Mouse (Mus musculus): ENCODE data around the gene Catsperg1. TPM values are rescaled to one million over a fixed set of nuclear protein-coding genes. Genes with fewer than 3 reads are reported as not detected.
"Not testable (repeated sequence)": the region's sequence is repeated elsewhere in the genome, so short reads cannot be mapped to it uniquely, and the experiment has no call there.

Catsperg1 gene
- polyA plus RNA-seq, 1 experiment from 2014 or later: 0.41 TPM

DNA sequence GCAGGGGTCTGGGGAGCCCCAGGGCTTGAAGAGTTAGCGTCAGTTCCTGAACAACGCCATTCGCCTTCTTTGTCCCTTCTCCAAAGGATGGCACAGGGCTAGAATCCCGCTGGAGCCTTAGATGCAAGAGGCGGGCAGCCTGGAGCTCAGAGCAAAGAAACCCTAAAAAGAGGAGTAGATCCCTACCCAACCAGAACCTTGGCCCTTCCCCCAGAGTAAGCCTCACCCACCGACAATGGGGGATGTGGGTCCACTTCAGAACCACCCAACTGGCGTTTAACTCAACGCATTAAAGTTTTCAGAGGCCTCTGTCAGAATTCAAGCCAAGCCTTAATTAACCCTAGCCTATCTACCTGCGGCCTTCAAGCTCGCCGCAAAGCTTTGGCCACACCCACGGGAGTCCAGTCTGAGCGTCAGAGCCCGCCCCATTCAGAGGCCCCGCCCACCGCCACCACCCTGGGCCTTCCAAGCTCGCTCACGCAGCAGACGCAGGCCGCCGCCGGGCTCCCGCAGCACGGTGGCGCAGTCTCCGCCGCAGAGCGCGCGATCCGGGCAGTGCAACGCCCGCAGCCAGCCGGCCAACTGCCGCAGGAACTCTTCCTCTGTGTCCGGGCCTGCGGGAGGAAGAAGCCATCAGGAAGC, 58.5 kb downstream of the Catsperg1 start:
- H3K4me1 ChIP-seq (ENCODE audit: control insufficient read depth, insufficient read depth, low read length): 0 out of 2 replicates have a peak, but pooled peaks cover 4% of the 10 kb centered on the region
- peak overlapping the region; percentile 69 for H3K4me3 ChIP-seq (replicated peaks; ENCODE audit: low read length)
- no peaks in the 10 kb centered on the region for H3K36me3 ChIP-seq (ENCODE audit: control insufficient read depth, insufficient read depth, low read length)
- H3K9me3 ChIP-seq (replicated peaks; ENCODE audit: control insufficient read depth, low read length): no peaks in the 10 kb centered on the region
- H3K4me2 ChIP-seq (ENCODE audit: low read depth, low read length): peak overlapping the region; percentile 74
- 7% methylated on average over 37 of the region's 37 CpGs for WGBS
- H3K27ac ChIP-seq (ENCODE audit: low read length): peak overlapping the region; percentile 84
- no peaks in the 10 kb centered on the region for H3K27me3 ChIP-seq (ENCODE audit: control insufficient read depth, insufficient read depth, low read length)
- peak overlapping the region; percentile 76 for H3K9ac ChIP-seq (ENCODE audit: low read length)
- peak; percentile 90 for ATAC-seq (ENCODE audit: insufficient read depth, low FRiP score)

DNA sequence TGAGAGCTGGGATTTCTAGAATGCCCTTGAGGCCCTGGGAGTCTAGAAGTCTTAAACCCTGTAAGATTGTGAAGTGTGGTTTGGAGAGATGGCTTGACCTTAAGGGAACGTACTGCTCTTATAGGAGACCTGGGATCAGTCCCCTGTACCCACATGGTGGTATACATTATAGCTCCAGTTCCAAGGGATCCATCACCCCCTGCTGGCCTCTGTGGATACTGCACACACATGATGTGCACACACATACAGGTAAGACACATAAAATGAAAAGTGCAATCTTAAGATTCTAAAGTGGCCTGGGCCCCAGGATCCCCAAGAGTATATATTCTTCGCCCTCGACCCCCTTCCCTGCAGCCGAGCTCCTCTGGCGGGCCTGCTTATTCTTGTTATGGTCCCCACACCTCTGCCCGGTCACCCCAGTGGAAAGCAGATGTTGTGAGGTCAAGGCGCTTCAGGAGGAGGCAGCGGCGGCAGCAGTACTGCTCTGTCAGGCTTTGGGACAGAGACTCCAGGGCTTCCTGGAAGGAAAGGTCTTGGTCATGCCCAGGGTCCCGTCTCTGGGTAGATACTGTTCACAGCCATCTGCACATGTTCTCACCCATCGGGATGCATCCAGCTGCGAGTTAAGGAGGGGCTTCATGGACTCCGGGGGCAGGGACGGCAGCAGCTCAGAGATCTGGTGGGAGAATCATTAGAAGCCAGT, 59.7 kb downstream of the Catsperg1 start:
- Histone ChIP-seq H3K27ac (ENCODE audit: low read length) (no peak overlapping the region), H3K9me3 (replicated peaks; ENCODE audit: control insufficient read depth, low read length) (no peaks in the 10 kb centered on the region), H3K4me1 (ENCODE audit: control insufficient read depth, insufficient read depth, low read length) (0 out of 2 replicates have a peak, but pooled peaks cover 4% of the 10 kb centered on the region), H3K27me3 (ENCODE audit: control insufficient read depth, insufficient read depth, low read length) (no peaks in the 10 kb centered on the region), H3K4me3 (replicated peaks; ENCODE audit: low read length) (no peak overlapping the region), H3K9ac (ENCODE audit: low read length) (no peak overlapping the region), H3K4me2 (ENCODE audit: low read depth, low read length) (no peak overlapping the region), H3K36me3 (ENCODE audit: control insufficient read depth, insufficient read depth, low read length) (no peaks in the 10 kb centered on the region)
- WGBS: 96% methylated on average over 14 of the region's 14 CpGs
- ATAC-seq (ENCODE audit: insufficient read depth, low FRiP score): no peak

DNA sequence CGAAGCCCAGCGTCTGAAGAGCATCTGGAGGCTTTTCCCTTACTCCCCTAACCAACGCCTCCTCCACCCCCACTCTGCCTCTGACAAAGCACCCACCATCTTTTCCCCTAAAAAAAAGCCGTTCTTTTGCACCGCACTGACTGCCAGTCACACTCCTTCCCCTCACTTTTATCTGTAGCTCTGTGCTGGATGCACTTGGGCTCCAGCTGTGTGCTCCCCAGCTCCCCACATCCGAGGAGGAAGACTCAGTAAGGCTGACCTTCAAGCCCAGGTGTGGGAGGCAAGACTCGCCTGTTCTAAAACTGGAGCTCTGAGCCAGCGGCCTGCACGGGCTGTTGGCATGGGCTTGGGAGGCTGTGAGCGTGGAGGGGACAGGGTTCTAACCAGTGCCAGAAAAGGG, 62.3 kb downstream of the Catsperg1 start:
- 0 out of 2 replicates have a peak, but pooled peaks cover 4% of the 10 kb centered on the region for H3K4me1 ChIP-seq (ENCODE audit: control insufficient read depth, insufficient read depth, low read length)
- no peaks in the 10 kb centered on the region for H3K9me3 ChIP-seq (replicated peaks; ENCODE audit: control insufficient read depth, low read length)
- ATAC-seq (ENCODE audit: insufficient read depth, low FRiP score): no peak
- no peaks in the 10 kb centered on the region for H3K27me3 ChIP-seq (ENCODE audit: control insufficient read depth, insufficient read depth, low read length)
- no peak overlapping the region for H3K4me3 ChIP-seq (replicated peaks; ENCODE audit: low read length)
- H3K27ac ChIP-seq (ENCODE audit: low read length): no peak overlapping the region
- H3K4me2 ChIP-seq (ENCODE audit: low read depth, low read length): no peak overlapping the region
- H3K9ac ChIP-seq (ENCODE audit: low read length): no peak overlapping the region
- no peaks in the 10 kb centered on the region for H3K36me3 ChIP-seq (ENCODE audit: control insufficient read depth, insufficient read depth, low read length)
- WGBS: 65% methylated on average over 10 of the region's 10 CpGs

DNA sequence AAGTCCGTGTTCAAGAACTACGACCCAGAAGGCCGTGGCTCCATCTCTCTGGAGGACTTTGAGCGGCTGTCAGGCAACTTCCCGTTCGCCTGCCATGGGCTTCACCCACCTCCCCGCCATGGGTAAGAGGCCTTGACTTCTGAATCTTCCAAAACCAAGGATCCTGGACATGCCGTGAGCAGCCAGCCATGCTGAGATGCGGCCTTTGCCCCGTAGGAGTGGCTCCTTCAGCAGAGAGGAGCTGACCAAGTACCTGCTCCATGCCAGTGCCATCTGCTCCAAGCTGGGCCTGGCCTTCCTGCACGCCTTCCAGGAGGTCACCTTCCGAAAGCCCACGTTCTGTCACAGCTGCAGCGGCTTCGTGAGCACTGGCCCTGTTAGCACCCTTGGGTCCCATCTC, 65.1 kb downstream of the Catsperg1 start:
- no peaks in the 10 kb centered on the region for H3K36me3 ChIP-seq (ENCODE audit: control insufficient read depth, insufficient read depth, low read length)
- ATAC-seq (ENCODE audit: insufficient read depth, low FRiP score): no peak

DNA sequence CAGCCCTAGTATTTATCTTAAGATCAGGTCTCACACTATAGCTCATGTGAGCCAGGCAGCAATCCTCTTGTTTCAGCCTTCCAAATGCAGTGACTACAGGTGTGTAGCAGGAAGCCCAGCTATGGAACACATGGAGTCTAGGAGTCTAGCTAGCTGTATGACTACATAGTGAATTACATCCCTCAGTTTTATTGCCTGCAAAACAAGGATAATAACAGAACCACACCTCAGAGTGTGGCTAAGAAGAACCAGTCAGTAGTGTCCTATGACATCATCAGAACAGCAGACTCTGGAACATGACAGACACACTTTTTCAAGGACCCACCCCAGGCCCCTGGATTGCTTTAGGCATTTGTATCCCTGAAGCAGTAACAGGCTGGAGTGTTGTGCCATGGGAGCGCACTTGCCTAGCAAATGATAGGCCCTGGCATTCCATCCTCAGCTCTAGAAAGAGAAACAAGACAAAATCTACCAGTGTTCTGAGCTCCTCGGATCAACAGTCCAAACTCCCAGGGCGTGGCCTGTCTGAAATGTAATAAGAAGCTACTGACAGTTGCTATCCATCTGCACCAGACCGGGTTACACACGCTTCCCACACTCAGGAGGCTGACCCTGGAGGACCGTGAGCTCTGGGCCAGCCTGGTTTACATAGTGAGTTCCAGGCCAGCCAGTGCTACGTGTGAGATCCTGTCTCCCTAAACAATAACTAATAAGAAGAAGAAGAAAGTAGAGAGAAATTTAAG, 67.0 kb downstream of the Catsperg1 start:
- no peak for ATAC-seq (ENCODE audit: insufficient read depth, low FRiP score)
- 75% methylated on average over 7 of the region's 7 CpGs for WGBS
- Histone ChIP-seq H3K9me3 (replicated peaks; ENCODE audit: control insufficient read depth, low read length) (no peaks in the 10 kb centered on the region), H3K4me3 (replicated peaks; ENCODE audit: low read length) (no peak overlapping the region), H3K9ac (ENCODE audit: low read length) (no peak overlapping the region), H3K4me1 (ENCODE audit: control insufficient read depth, insufficient read depth, low read length) (no peaks in the 10 kb centered on the region), H3K27ac (ENCODE audit: low read length) (no peak overlapping the region), H3K27me3 (ENCODE audit: control insufficient read depth, insufficient read depth, low read length) (no peaks in the 10 kb centered on the region), H3K4me2 (ENCODE audit: low read depth, low read length) (no peak overlapping the region), H3K36me3 (ENCODE audit: control insufficient read depth, insufficient read depth, low read length) (no peaks in the 10 kb centered on the region)

More for the DNA sequence above, 65.1 kb downstream of the Catsperg1 start:
- Histone ChIP-seq H3K4me2 (ENCODE audit: low read depth, low read length) (no peak overlapping the region), H3K27ac (ENCODE audit: low read length) (no peak overlapping the region), H3K4me3 (replicated peaks; ENCODE audit: low read length) (no peak overlapping the region), H3K9me3 (replicated peaks; ENCODE audit: control insufficient read depth, low read length) (no peaks in the 10 kb centered on the region), H3K9ac (ENCODE audit: low read length) (no peak overlapping the region), H3K4me1 (ENCODE audit: control insufficient read depth, insufficient read depth, low read length) (no peaks in the 10 kb centered on the region), H3K27me3 (ENCODE audit: control insufficient read depth, insufficient read depth, low read length) (no peaks in the 10 kb centered on the region)
- 90% methylated on average over 15 of the region's 15 CpGs for WGBS

DNA sequence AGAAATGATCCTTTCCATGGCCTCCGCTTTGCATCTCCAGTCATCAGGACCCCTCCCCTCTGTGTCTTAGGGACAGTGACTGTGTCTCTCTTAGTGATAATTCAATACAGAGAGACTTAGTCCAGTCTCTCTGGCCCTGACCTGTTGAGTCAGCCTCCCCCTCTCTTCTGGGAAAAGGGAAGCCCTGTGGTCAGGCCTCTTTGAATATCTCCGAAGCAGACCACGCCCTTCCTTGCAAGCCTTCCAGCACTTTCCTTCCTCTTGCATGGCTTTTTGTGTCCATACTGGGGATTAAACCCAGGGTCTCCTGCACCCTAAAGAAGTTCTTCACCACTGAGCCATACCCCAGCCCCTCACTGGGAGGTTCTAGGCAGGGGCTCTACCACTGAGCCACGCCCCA, 69.8 kb downstream of the Catsperg1 start:
- Histone ChIP-seq H3K36me3 (ENCODE audit: control insufficient read depth, insufficient read depth, low read length) (no peaks in the 10 kb centered on the region), H3K27ac (ENCODE audit: low read length) (no peak overlapping the region), H3K27me3 (ENCODE audit: control insufficient read depth, insufficient read depth, low read length) (no peaks in the 10 kb centered on the region), H3K4me3 (replicated peaks; ENCODE audit: low read length) (no peak overlapping the region), H3K4me2 (ENCODE audit: low read depth, low read length) (no peak overlapping the region), H3K9ac (ENCODE audit: low read length) (no peak overlapping the region), H3K4me1 (ENCODE audit: control insufficient read depth, insufficient read depth, low read length) (no peaks in the 10 kb centered on the region), H3K9me3 (replicated peaks; ENCODE audit: control insufficient read depth, low read length) (no peaks in the 10 kb centered on the region)
- 82% methylated on average over 4 of the region's 4 CpGs for WGBS
- no peak for ATAC-seq (ENCODE audit: insufficient read depth, low FRiP score)

DNA sequence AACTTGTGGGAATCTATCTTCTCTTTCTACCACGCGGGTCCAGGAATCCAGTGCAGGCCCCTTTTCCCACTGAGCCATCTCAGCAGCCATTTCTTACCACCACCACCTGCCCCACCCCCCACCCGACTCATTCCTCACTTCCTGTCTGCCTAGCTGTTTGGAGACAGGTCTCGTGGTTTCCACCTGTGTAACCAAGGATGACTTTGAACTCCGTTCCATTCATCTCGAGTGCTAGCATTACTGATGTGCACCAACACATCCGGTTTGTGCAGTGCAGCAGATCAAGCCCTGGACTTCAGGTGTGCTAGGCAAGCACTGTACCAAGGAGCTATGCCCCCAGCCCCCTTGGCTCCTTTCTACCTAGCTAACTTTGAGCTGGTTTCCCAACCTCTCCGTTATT, 72.4 kb downstream of the Catsperg1 start:
- Histone ChIP-seq H3K9me3 (replicated peaks; ENCODE audit: control insufficient read depth, low read length) (no peaks in the 10 kb centered on the region), H3K27ac (ENCODE audit: low read length) (no peak overlapping the region), H3K27me3 (ENCODE audit: control insufficient read depth, insufficient read depth, low read length) (no peaks in the 10 kb centered on the region), H3K4me3 (replicated peaks; ENCODE audit: low read length) (no peak overlapping the region), H3K4me1 (ENCODE audit: control insufficient read depth, insufficient read depth, low read length) (0 out of 2 replicates have a peak, but pooled peaks cover 3% of the 10 kb centered on the region), H3K9ac (ENCODE audit: low read length) (no peak overlapping the region), H3K36me3 (ENCODE audit: control insufficient read depth, insufficient read depth, low read length) (no peaks in the 10 kb centered on the region), H3K4me2 (ENCODE audit: low read depth, low read length) (no peak overlapping the region)
- no peak for ATAC-seq (ENCODE audit: insufficient read depth, low FRiP score)
- 72% methylated on average over 8 of the region's 8 CpGs for WGBS

DNA sequence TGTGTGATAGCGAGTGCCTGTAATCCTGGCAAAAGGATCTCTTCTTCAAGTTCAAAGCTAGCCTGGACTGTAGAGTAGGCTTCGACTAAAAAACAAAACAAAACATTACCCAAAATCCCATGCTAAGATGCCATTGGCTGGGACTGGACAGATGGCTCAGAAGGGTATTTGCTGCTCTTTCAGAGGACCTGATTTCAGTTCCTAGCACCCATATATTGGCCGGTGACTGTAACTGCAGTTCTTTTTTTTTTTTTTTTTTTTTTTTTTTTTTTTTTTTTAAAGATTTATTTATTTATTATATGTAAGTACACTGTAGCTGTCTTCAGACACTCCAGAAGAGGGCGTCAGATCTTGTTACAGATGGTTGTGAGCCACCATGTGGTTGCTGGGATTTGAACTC, 74.6 kb downstream of the Catsperg1 start:
- H3K4me2 ChIP-seq (ENCODE audit: low read depth, low read length); H3K4me3 ChIP-seq (replicated peaks; ENCODE audit: low read length); H3K4me1 ChIP-seq (ENCODE audit: control insufficient read depth, insufficient read depth, low read length); H3K27me3 ChIP-seq (ENCODE audit: control insufficient read depth, insufficient read depth, low read length); H3K9ac ChIP-seq (ENCODE audit: low read length); H3K9me3 ChIP-seq (replicated peaks; ENCODE audit: control insufficient read depth, low read length); H3K27ac ChIP-seq (ENCODE audit: low read length); H3K36me3 ChIP-seq (ENCODE audit: control insufficient read depth, insufficient read depth, low read length); ATAC-seq (ENCODE audit: insufficient read depth, low FRiP score): not testable (repeated sequence)
- WGBS: 88% methylated on average over 3 of the region's 4 CpGs

DNA sequence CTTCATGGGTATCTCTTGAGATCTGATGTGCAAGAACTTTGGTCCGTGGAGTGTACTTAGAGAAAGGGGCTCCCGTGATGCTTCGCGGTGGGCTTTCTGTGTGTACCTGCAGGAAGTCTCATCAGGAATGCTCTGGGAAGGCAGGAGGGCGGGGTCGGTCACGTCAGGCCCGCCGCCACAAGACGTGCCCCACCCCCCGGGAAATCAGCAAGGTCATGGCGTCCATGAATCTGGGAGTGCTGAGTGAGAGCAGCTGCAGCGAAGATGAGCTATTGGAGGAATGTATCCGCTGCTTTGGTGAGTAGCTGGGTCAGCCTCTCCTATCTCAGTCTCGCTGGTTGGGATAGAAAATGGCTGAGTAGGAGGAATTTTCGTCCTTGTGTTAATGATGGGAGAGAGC, 76.4 kb downstream of the Catsperg1 start:
- Histone ChIP-seq H3K4me3 (replicated peaks; ENCODE audit: low read length) (no peak overlapping the region), H3K9ac (ENCODE audit: low read length) (no peak overlapping the region), H3K9me3 (replicated peaks; ENCODE audit: control insufficient read depth, low read length) (no peaks in the 10 kb centered on the region), H3K27ac (ENCODE audit: low read length) (no peak overlapping the region), H3K36me3 (ENCODE audit: control insufficient read depth, insufficient read depth, low read length) (no peaks in the 10 kb centered on the region), H3K4me2 (ENCODE audit: low read depth, low read length) (no peak overlapping the region), H3K27me3 (ENCODE audit: control insufficient read depth, insufficient read depth, low read length) (peaks cover 3% of the 10 kb centered on the region; the same call in 1 of the 2 replicates), H3K4me1 (ENCODE audit: control insufficient read depth, insufficient read depth, low read length) (peaks cover 3% of the 10 kb centered on the region; the same call in 1 of the 2 replicates)
- ATAC-seq (ENCODE audit: insufficient read depth, low FRiP score): no peak
- 37% methylated on average over 16 of the region's 16 CpGs for WGBS

All from stomach, embryonic 16.5 days (tissue).